Mouse (Mus musculus) liver, embryonic 14.5 days (tissue): ENCODE results near the gene Zscan21. TPM values are rescaled to one million over a fixed set of nuclear protein-coding genes. Genes with fewer than 3 reads are reported as not detected.
A peak's percentile ranks its signal among the peaks of the same experiment; 100 is the strongest.

ENCODE experiments used
- ATAC-seq: fragments of 200-750 bp; cut with Nextera tagmentation; 2 replicates; pipeline ENCODE4 v1.8.0; 2017; ENCODE audit warnings: moderate number of reproducible peaks, mild to moderate bottlenecking, moderate library complexity; ENCODE audit not compliant: insufficient read depth
- DNase-seq, 3 experiments: peaks; one replicate each; pipeline ENCODE4 v3.0.0-alpha.2; 2012 to 2013; ENCODE audit warnings: low read depth in 3 of 3, low spot score in 3 of 3
- H3K27ac ChIP-seq: fragments of 300-500 bp; sonication (generic); 2 replicates; pipeline ENCODE4 v1.5.1; 2014; ENCODE audit warnings: moderate library complexity, mild to moderate bottlenecking, control low read depth, inconsistent platforms
- H3K27me3 ChIP-seq: fragments of 300-500 bp; sonication (generic); 2 replicates; pipeline ENCODE4 v1.6.1; 2014; ENCODE audit warnings: mild to moderate bottlenecking, low read length, moderate library complexity; ENCODE audit not compliant: control insufficient read depth, insufficient read depth
- H3K36me3 ChIP-seq: fragments of 300-500 bp; sonication (generic); replicated peaks from 2 replicates; pipeline ENCODE4 v1.6.1; 2014; ENCODE audit warnings: low read depth; ENCODE audit not compliant: control insufficient read depth, insufficient read depth
- H3K4me1 ChIP-seq, 2 experiments: fragments of 200-500 bp in 1 of 2; fragments of 300-500 bp in 1 of 2; sonication (generic) in 1 of 2; replicated peaks; 2 replicates each; pipeline ENCODE4 v1.6.1; 2012 to 2014; ENCODE audit warnings: antibody characterized with exemption in 1 of 2, inconsistent platforms in 1 of 2, low read length in 1 of 2; ENCODE audit not compliant: control insufficient read depth in 2 of 2, insufficient read depth in 2 of 2
- H3K4me2 ChIP-seq: fragments of 300-500 bp; sonication (generic); 2 replicates; pipeline ENCODE4 v1.6.1; 2014; ENCODE audit warnings: low read depth, mild to moderate bottlenecking, control low read depth, moderate library complexity
- H3K4me3 ChIP-seq, 2 experiments: fragments of 200-500 bp in 1 of 2; fragments of 300-500 bp in 1 of 2; sonication (generic) in 1 of 2; 2 replicates each; pipeline ENCODE4 v1.5.1; 2012 to 2014; ENCODE audit warnings: low read depth in 2 of 2, low read length in 2 of 2, mild to moderate bottlenecking in 2 of 2, control low read depth in 1 of 2, inconsistent platforms in 1 of 2, moderate library complexity in 1 of 2; ENCODE audit not compliant: insufficient read depth in 1 of 2
- H3K9ac ChIP-seq: fragments of 300-500 bp; sonication (generic); replicated peaks from 2 replicates; pipeline ENCODE4 v1.6.1; 2014; ENCODE audit warnings: mild to moderate bottlenecking, control low read depth, moderate library complexity
- H3K9me3 ChIP-seq: fragments of 300-500 bp; sonication (generic); 2 replicates; pipeline ENCODE4 v1.6.1; 2016; ENCODE audit warnings: low read length, mixed read lengths; ENCODE audit not compliant: control insufficient read depth
- CTCF ChIP-seq: IDR thresholded peaks from 2 replicates; pipeline ENCODE4 v1.5.1; 2016; ENCODE audit warnings: antibody characterized with exemption, low read depth, control low read depth
- EP300 ChIP-seq: IDR thresholded peaks from 2 replicates; pipeline ENCODE4 v1.6.1; 2016; ENCODE audit warnings: antibody characterized with exemption, low read depth
- WGBS: fragments of 180-500 bp; shearing (Covaris S2); extraction: QIAGEN DNeasy Blood & Tissue Kit; methylation state at CpG from one replicate; pipeline ENCODE4 v1.1.7; 2014; ENCODE audit not compliant: insufficient replicate concordance; 5-methylcytosine and 5-hydroxymethylcytosine counted together
- microRNA counts: library from miRNA; unstranded; fragments of <30 nt; microRNA quantifications from one replicate; lab custom pipeline; 2016
- microRNA-seq: library from miRNA; unstranded; fragments of <30 nt; microRNA quantifications from one replicate; pipeline ENCODE4, GENCODE M21; 2016
- polyA plus RNA-seq, 2 experiments: library from polyadenylated mRNA; depleted of rRNA in 1 of 2; stranded (reverse) in 1 of 2; unstranded in 1 of 2; fragments of >200 nt; fragmentation: Nextera tagmentation in 1 of 2; extraction: Ambion mirVana in 1 of 2; gene quantifications; 2 replicates each; pipeline versions ENCODE4 v1.2.1 to v1.2.3; 2012 to 2014

Gene Zscan21
- polyA plus RNA-seq, 2 experiments, result 7.7 to 13.3 TPM

GRCm38 (mm10) chr5:138171695-138172491 lies 55.2 kb downstream of the Zscan21 start, which contains the start of the genes Ap4m1 and Mcm7:
Gene Ap4m1 (plus strand): TSS chr5:138172002.
Gene Mcm7 (minus strand): TSS chr5:138172422.
- Histone ChIP-seq H3K36me3 (peaks cover 45% of the 10 kb centered on the region), H3K9ac (peak within 1 kb of the TSS; percentile 96), H3K4me3 (peak within 1 kb of the TSS; percentile 88 to 90), H3K4me2 (peak within 1 kb of the TSS; percentile 82), H3K9me3 (no peaks in the 10 kb centered on the region), H3K4me1 (peaks cover 15 to 16% of the 10 kb centered on the region in 2 experiments), H3K27me3 (no peaks in the 10 kb centered on the region), H3K27ac (peak within 1 kb of the TSS; percentile 92)
- 1% methylated on average over 54 of the region's 54 CpGs for WGBS
- peak; percentile 97 to 98 (median 97) for DNase-seq
- TF ChIP-seq CTCF (peak; percentile 35), EP300 (peak; percentile 44)
- ATAC-seq, result peak; percentile 86

DNA sequence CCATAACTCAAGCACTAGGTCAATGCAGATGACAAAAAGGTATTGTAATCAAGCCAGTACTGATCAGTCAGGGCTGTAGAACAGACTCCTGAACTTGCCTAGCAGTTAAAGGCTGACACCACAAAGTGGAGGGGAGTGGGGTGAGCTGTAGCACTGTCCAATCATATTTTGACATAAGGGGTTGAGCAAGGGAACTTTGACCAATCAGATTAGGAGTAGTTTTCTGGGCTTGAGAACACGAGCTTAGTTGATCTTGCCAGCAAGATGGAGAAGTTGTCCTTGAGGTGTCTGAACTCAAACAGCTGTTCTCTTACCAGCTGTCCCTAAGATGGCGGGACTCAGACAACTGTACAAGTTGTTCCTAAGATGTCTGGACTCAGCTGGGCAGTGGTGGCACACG lies 56.5 kb downstream of the Zscan21 start:
- Histone ChIP-seq H3K27ac (no peak overlapping the region; the same call in 1 of the 2 replicates), H3K4me2 (peak overlapping the region; percentile 82), H3K9me3 (no peaks in the 10 kb centered on the region), H3K27me3 (no peaks in the 10 kb centered on the region), H3K4me3 (peak overlapping the region in 1 of 2 experiments; percentile 88; a peak in 1 of 4 replicates), H3K4me1 (peaks cover 15 to 16% of the 10 kb centered on the region in 2 experiments), H3K36me3 (peaks cover 44% of the 10 kb centered on the region), H3K9ac (peak overlapping the region; percentile 18)
- TF ChIP-seq CTCF, result no peak
- TF ChIP-seq EP300, result no peak
- no peak for ATAC-seq
- no peak for DNase-seq
- WGBS, result 59% methylated on average over 3 of the region's 3 CpGs

MicroRNAs encoded within 50 kb of the gene (microRNA counts, 519-probe panel; counts per million panel counts)
- microRNA mmu-miR-106b (lab: Ali Mortazavi, UCI) (7,997 counts per million, percentile 81 among the panel's probes with 10 or more counts), microRNA mmu-miR-25 (lab: Ali Mortazavi, UCI) (8,710 counts per million, percentile 91 among the panel's probes with 10 or more counts), microRNA mmu-miR-93 (lab: Ali Mortazavi, UCI) (8,038 counts per million, percentile 83 among the panel's probes with 10 or more counts)

Small RNA genes within 50 kb of the gene (microRNA-seq; reads per million reads assigned to microRNA genes)
- gene Mir106b (13,688 reads per million, percentile 94 among the genes with 10 or more reads in this experiment), gene Mir25 (2,342 reads per million, percentile 81 among the genes with 10 or more reads in this experiment), gene Mir93 (18,123 reads per million, percentile 95 among the genes with 10 or more reads in this experiment)

Other genes with a start within 250 kb of the Zscan21 start
- 1.3 and 2.0 TPM in 2 replicates for gene Pilrb2, start 245.1 kb upstream of the Zscan21 start, polyA plus RNA-seq (2012; rRNA removed)
- 2.7 and 3.5 TPM in 2 replicates for gene Pilrb2, start 245.1 kb upstream of the Zscan21 start, polyA plus RNA-seq (2014; fragmentation: Nextera tagmentation; extraction: Ambion mirVana)
- 0.83 and 0.87 TPM in 2 replicates for gene Cyp3a13, start 195.3 kb upstream of the Zscan21 start, polyA plus RNA-seq (2012; rRNA removed)
- 3.2 and 3.4 TPM in 2 replicates for gene Cyp3a13, start 195.3 kb upstream of the Zscan21 start, polyA plus RNA-seq (2014; fragmentation: Nextera tagmentation; extraction: Ambion mirVana)
- gene Gjc3, start 153.8 kb upstream of the Zscan21 start, polyA plus RNA-seq (2012; rRNA removed), result 0.01 TPM in 1 of 2 replicates, not detected in the other
- not detected in 2 replicates for gene Gjc3, start 153.8 kb upstream of the Zscan21 start, polyA plus RNA-seq (2014; fragmentation: Nextera tagmentation; extraction: Ambion mirVana)
- gene Azgp1, start 135.4 kb upstream of the Zscan21 start, polyA plus RNA-seq (2012; rRNA removed), result 2.7 TPM in 2 replicates
- gene Azgp1, start 135.4 kb upstream of the Zscan21 start, polyA plus RNA-seq (2014; fragmentation: Nextera tagmentation; extraction: Ambion mirVana), result 3.3 and 4.7 TPM in 2 replicates
- gene Smok3a, start 95.6 kb upstream of the Zscan21 start, polyA plus RNA-seq (2012; rRNA removed), result not detected in 2 replicates
- gene Smok3a, start 95.6 kb upstream of the Zscan21 start, polyA plus RNA-seq (2014; fragmentation: Nextera tagmentation; extraction: Ambion mirVana), result not detected in 2 replicates
- not detected in 2 replicates for gene Smok3b, start 95.5 kb upstream of the Zscan21 start, polyA plus RNA-seq (2012; rRNA removed)
- gene Smok3b, start 95.5 kb upstream of the Zscan21 start, polyA plus RNA-seq (2014; fragmentation: Nextera tagmentation; extraction: Ambion mirVana), result not detected in 2 replicates
- not detected in 2 replicates for gene Smok3c, start 63.7 kb upstream of the Zscan21 start, polyA plus RNA-seq (2012; rRNA removed)
- gene Smok3c, start 63.7 kb upstream of the Zscan21 start, polyA plus RNA-seq (2014; fragmentation: Nextera tagmentation; extraction: Ambion mirVana), result not detected in 2 replicates
- gene Zkscan1, start 31.8 kb upstream of the Zscan21 start, polyA plus RNA-seq (2012; rRNA removed), result 1.5 and 2.2 TPM in 2 replicates
- 4.7 and 4.9 TPM in 2 replicates for gene Zkscan1, start 31.8 kb upstream of the Zscan21 start, polyA plus RNA-seq (2014; fragmentation: Nextera tagmentation; extraction: Ambion mirVana)
- gene Zfp113, start 38.8 kb downstream of the Zscan21 start, polyA plus RNA-seq (2012; rRNA removed), result 0.81 and 1.4 TPM in 2 replicates
- gene Zfp113, start 38.8 kb downstream of the Zscan21 start, polyA plus RNA-seq (2014; fragmentation: Nextera tagmentation; extraction: Ambion mirVana), result 2.6 and 2.7 TPM in 2 replicates
- 57.7 and 62.4 TPM in 2 replicates for gene Cops6, start 44.2 kb downstream of the Zscan21 start, polyA plus RNA-seq (2012; rRNA removed)
- gene Cops6, start 44.2 kb downstream of the Zscan21 start, polyA plus RNA-seq (2014; fragmentation: Nextera tagmentation; extraction: Ambion mirVana), result 123 and 128 TPM in 2 replicates
- 10.3 and 10.8 TPM in 2 replicates for gene Ap4m1, start 55.1 kb downstream of the Zscan21 start, polyA plus RNA-seq (2012; rRNA removed)
- 3.9 and 4.6 TPM in 2 replicates for gene Ap4m1, start 55.1 kb downstream of the Zscan21 start, polyA plus RNA-seq (2014; fragmentation: Nextera tagmentation; extraction: Ambion mirVana)
- gene Mcm7, start 55.5 kb downstream of the Zscan21 start, polyA plus RNA-seq (2012; rRNA removed), result 96.1 and 116 TPM in 2 replicates
- 182 and 200 TPM in 2 replicates for gene Mcm7, start 55.5 kb downstream of the Zscan21 start, polyA plus RNA-seq (2014; fragmentation: Nextera tagmentation; extraction: Ambion mirVana)
- gene Taf6, start 70.5 kb downstream of the Zscan21 start, polyA plus RNA-seq (2012; rRNA removed), result 32.8 and 34.7 TPM in 2 replicates
- gene Taf6, start 70.5 kb downstream of the Zscan21 start, polyA plus RNA-seq (2014; fragmentation: Nextera tagmentation; extraction: Ambion mirVana), result 33.2 and 37.9 TPM in 2 replicates
- gene Cnpy4, start 70.6 kb downstream of the Zscan21 start, polyA plus RNA-seq (2012; rRNA removed), result 6.3 and 9.5 TPM in 2 replicates
- gene Cnpy4, start 70.6 kb downstream of the Zscan21 start, polyA plus RNA-seq (2014; fragmentation: Nextera tagmentation; extraction: Ambion mirVana), result 12.6 and 12.8 TPM in 2 replicates
- 1.8 and 2.2 TPM in 2 replicates for gene Mblac1, start 77.4 kb downstream of the Zscan21 start, polyA plus RNA-seq (2012; rRNA removed)
- 2.2 and 2.9 TPM in 2 replicates for gene Mblac1, start 77.4 kb downstream of the Zscan21 start, polyA plus RNA-seq (2014; fragmentation: Nextera tagmentation; extraction: Ambion mirVana)
- 0.09 and 0.10 TPM in 2 replicates for gene Nxpe5, start 109.0 kb downstream of the Zscan21 start, polyA plus RNA-seq (2012; rRNA removed)
- 0.09 and 0.23 TPM in 2 replicates for gene Nxpe5, start 109.0 kb downstream of the Zscan21 start, polyA plus RNA-seq (2014; fragmentation: Nextera tagmentation; extraction: Ambion mirVana)
- gene Lamtor4, start 138.6 kb downstream of the Zscan21 start, polyA plus RNA-seq (2012; rRNA removed), result 26.2 and 36.3 TPM in 2 replicates
- gene Lamtor4, start 138.6 kb downstream of the Zscan21 start, polyA plus RNA-seq (2014; fragmentation: Nextera tagmentation; extraction: Ambion mirVana), result 35.5 and 35.6 TPM in 2 replicates
- 22.4 and 27.6 TPM in 2 replicates for gene BC037034, start 147.1 kb downstream of the Zscan21 start, polyA plus RNA-seq (2012; rRNA removed)
- gene BC037034, start 147.1 kb downstream of the Zscan21 start, polyA plus RNA-seq (2014; fragmentation: Nextera tagmentation; extraction: Ambion mirVana), result 1.9 and 2.5 TPM in 2 replicates
- gene Gal3st4, start 155.9 kb downstream of the Zscan21 start, polyA plus RNA-seq (2012; rRNA removed), result 0.01 TPM in 1 of 2 replicates, not detected in the other
- 0.14 and 0.18 TPM in 2 replicates for gene Gal3st4, start 155.9 kb downstream of the Zscan21 start, polyA plus RNA-seq (2014; fragmentation: Nextera tagmentation; extraction: Ambion mirVana)
- not detected in 2 replicates for gene Gm43720, start 163.1 kb downstream of the Zscan21 start, polyA plus RNA-seq (2012; rRNA removed)
- 0.01 and 0.04 TPM in 2 replicates for gene Gm43720, start 163.1 kb downstream of the Zscan21 start, polyA plus RNA-seq (2014; fragmentation: Nextera tagmentation; extraction: Ambion mirVana)
- 1.7 and 2.5 TPM in 2 replicates for gene Gpc2, start 163.1 kb downstream of the Zscan21 start, polyA plus RNA-seq (2012; rRNA removed)
- gene Gpc2, start 163.1 kb downstream of the Zscan21 start, polyA plus RNA-seq (2014; fragmentation: Nextera tagmentation; extraction: Ambion mirVana), result not detected in 2 replicates
- gene Stag3, start 163.3 kb downstream of the Zscan21 start, polyA plus RNA-seq (2012; rRNA removed), result 2.7 and 3.1 TPM in 2 replicates
- 1.8 and 1.9 TPM in 2 replicates for gene Stag3, start 163.3 kb downstream of the Zscan21 start, polyA plus RNA-seq (2014; fragmentation: Nextera tagmentation; extraction: Ambion mirVana)
- 0.33 and 0.49 TPM in 2 replicates for gene Pvrig, start 225.1 kb downstream of the Zscan21 start, polyA plus RNA-seq (2012; rRNA removed)
- 0.34 and 0.36 TPM in 2 replicates for gene Pvrig, start 225.1 kb downstream of the Zscan21 start, polyA plus RNA-seq (2014; fragmentation: Nextera tagmentation; extraction: Ambion mirVana)